ENCODE assay signal across 15 mouse cellular contexts in the genomic region with DNA sequence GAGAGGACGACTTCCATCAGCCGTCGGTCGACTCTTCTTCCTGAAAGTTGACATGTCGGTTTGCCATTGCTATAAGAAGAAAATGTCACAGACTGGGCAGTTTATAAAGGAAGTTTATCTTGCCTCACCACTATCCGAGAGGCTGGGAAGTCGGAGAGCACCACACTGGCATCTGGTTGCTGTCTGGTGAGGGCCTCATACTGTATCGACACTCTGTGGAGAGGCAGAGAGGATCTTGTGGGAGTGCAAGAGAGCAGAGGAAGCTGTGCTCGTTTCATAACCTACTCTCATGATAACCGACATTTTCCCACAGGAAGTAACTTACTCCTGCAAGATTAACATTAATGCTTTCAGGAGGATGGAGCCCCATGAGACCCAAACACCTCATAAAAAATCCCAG.
"Had no signal": no experiment of that assay in that cellular context is flagged by ENCODE, and none has a peak within 500 bp of the region (broad histone marks: within the 10 kb centered on the region; RNA-seq: fewer than 3 reads in every experiment).

No protein-coding gene starts in this region.

- H3K4me3 ChIP-seq: intestine, embryonic 15.5 days; limb, embryonic 12.5 days; midbrain, embryonic 10.5 days; myocyte; neural tube, embryonic 15.5 days had no signal

- H3K27ac ChIP-seq: intestine, embryonic 15.5 days; limb, embryonic 12.5 days; midbrain, embryonic 10.5 days; neural tube, embryonic 15.5 days had no signal

- H3K9me3 ChIP-seq: intestine, embryonic 15.5 days; limb, embryonic 12.5 days; midbrain, embryonic 10.5 days; neural tube, embryonic 15.5 days had no signal

- H3K36me3 ChIP-seq: intestine, embryonic 15.5 days; limb, embryonic 12.5 days; midbrain, embryonic 10.5 days; neural tube, embryonic 15.5 days had no signal

- DNase-seq: kidney, adult 8-10 months; kidney, postnatal 25 days; layer of hippocampus, adult 9-11 months; lung, adult 18-20 months; lung, postnatal 4 days; midbrain, embryonic 14.5 days; right cerebral cortex, adult 18-20 months; thymus, adult 2 months; thymus, postnatal 25 days had no signal

- H3K4me1 ChIP-seq: intestine, embryonic 15.5 days; midbrain, embryonic 10.5 days; neural tube, embryonic 15.5 days had no signal

- ATAC-seq: intestine, embryonic 15.5 days; lung, postnatal 0 days had no signal

- H3K4me2 ChIP-seq: intestine, embryonic 15.5 days; limb, embryonic 12.5 days; neural tube, embryonic 15.5 days had no signal

- H3K27me3 ChIP-seq: intestine, embryonic 15.5 days; limb, embryonic 12.5 days; neural tube, embryonic 15.5 days had no signal

- H3K9ac ChIP-seq: intestine, embryonic 15.5 days; limb, embryonic 12.5 days; neural tube, embryonic 15.5 days had no signal
